Mouse (Mus musculus) erythroblast, embryonic 14.5 days (primary cell): ENCODE results near the gene Akap9.

Experiments used
- GATA1 ChIP-seq: IDR thresholded peaks from 2 replicates; pipeline ENCODE4 v1.6.1; 2012; ENCODE audit warnings: low read length, inconsistent platforms, mixed read lengths
- TAL1 ChIP-seq: IDR thresholded peaks from 3 replicates; pipeline ENCODE4 v1.6.1; 2012; ENCODE audit warnings: low read length, inconsistent platforms, mixed read lengths

DNA sequence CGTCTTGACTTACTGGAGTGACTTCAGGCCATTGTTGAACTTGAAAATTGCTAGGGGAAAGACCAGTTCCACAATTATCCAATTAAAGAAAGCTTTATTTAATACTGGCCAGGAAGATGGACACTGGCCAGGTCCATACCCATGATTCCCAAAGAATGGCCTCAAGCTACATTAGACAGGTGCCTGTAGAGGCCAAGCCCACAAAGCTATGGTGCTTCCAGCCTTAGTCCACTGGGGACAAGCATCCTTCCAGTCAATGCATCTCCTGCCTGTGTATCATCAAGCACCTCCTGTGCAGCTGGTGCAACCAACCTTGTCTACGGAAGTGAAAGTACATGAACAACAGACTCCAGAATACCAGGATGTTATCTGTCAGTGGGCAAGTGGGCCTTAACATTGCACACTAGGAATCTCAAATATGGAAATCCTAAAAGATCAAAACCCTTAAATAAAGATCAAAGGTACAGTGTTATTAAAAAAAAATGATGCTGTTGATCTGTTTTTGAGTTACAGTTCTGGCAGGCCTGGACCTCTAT lies 177.9 kb downstream of the Akap9 start:
- TF ChIP-seq GATA1 (no peak), TAL1 (no peak)
